Comparison of ENCODE assay signal across 8 mouse cellular contexts in the genomic region with DNA sequence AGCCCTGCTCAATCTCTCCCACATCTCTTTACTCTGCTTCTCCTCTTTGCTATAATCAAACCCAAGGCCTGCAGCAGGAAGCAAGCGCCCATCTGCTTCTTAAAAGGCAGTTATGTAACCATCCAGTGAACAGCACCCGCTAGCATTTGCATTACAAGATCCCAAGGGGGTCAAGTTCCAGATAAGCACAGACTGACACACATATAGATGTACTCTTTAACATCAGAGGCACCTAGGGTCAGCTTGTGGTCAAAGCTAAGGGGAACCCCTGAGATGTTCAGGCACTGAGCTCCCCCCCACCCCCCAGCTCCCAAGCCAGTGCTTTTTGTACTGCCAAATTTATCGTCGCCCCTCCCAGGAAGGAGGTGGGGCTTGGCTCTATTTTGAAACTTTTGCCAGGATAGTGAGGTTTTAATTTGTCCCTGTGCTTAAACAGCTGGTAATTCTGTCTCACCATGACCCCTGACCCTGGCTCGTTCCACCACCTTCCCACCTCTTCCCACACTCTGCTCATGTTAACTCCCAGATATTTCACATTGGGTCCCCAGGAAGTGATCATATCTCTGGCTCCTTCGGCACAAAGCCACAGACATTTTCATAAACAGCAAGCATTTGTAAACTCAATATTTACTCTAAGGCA. TPM values are rescaled to one million over a fixed set of nuclear protein-coding genes. Genes with fewer than 3 reads are reported as not detected.
DNase-seq lines count a peak whose midpoint lies in the region; ATAC-seq and TF ChIP-seq lines count a peak whose summit lies in the region.
"Had no signal": no experiment of that assay in that cellular context is flagged by ENCODE, and none has a peak within 500 bp of the region (broad histone marks: within the 10 kb centered on the region; RNA-seq: fewer than 3 reads in every experiment).

No protein-coding gene starts in this region.

- peak; percentile 9 for DNase-seq in 3T3-L1 (ENCODE audit: low read depth, low spot score)
- peak; percentile 25 for DNase-seq in CD4-positive helper T cell, adult 2 months (ENCODE audit: low read depth, low spot score)
- peak; percentile 59 to 81 for DNase-seq in frontal cortex, postnatal 36 days (ENCODE audit: low spot score in 2 of 2)
- peak; percentile 71 to 72 for DNase-seq in layer of hippocampus, adult 8-10 months (ENCODE audit: low spot score in 2 of 2)
- peak; percentile 95 for DNase-seq in lung, postnatal 0 days (ENCODE audit: low spot score)
- no peak for DNase-seq in cerebellum, postnatal 25 days

- no peaks in the 10 kb centered on the region for H3K36me3 ChIP-seq in lung, postnatal 0 days (ENCODE audit: insufficient read depth, low read length)
- no peaks in the 10 kb centered on the region for H3K36me3 ChIP-seq in stomach, embryonic 15.5 days
- H3K36me3 ChIP-seq: heart, embryonic 13.5 days had no signal

- H3K4me2 ChIP-seq in lung, postnatal 0 days (replicated peaks; ENCODE audit: low read depth, low read length), result 0 out of 2 replicates have a peak overlapping the region, but pooled peaks have one; percentile 3
- peak overlapping the region; percentile 11; the same call in 1 of the 2 replicates for H3K4me2 ChIP-seq in stomach, embryonic 15.5 days
- H3K4me2 ChIP-seq: heart, embryonic 13.5 days had no signal

- peak; percentile 99 for TF ChIP-seq EP300 in lung, postnatal 0 days (IDR thresholded peaks at IDR 0.05)

- ATAC-seq in lung, postnatal 0 days, result peak; percentile 74
- ATAC-seq in stomach, embryonic 15.5 days (ENCODE audit: insufficient read depth, low FRiP score, low read depth), result 0 out of 2 replicates have a peak, but pooled peaks have one; percentile 5

- H3K27me3 ChIP-seq in lung, postnatal 0 days (replicated peaks; ENCODE audit: insufficient read depth, low read length), result no peaks in the 10 kb centered on the region
- H3K27me3 ChIP-seq in stomach, embryonic 15.5 days (replicated peaks), result no peaks in the 10 kb centered on the region
- H3K27me3 ChIP-seq: heart, embryonic 13.5 days had no signal

- TF ChIP-seq CTCF in lung, postnatal 0 days (IDR thresholded peaks at IDR 0.05), result no peak

- H3K4me3 ChIP-seq in lung, postnatal 0 days (ENCODE audit: low read depth, low read length), result no peak overlapping the region
- H3K4me3 ChIP-seq in stomach, embryonic 15.5 days (replicated peaks), result no peak overlapping the region
- H3K4me3 ChIP-seq: heart, embryonic 13.5 days had no signal

- 20% methylated on average over 6 of the region's 6 CpGs for WGBS in lung, postnatal 0 days
- 36% methylated on average over 6 of the region's 6 CpGs for WGBS in stomach, embryonic 15.5 days

- H3K4me1 ChIP-seq in lung, postnatal 0 days (ENCODE audit: insufficient read depth, low read depth, low read length), result peaks cover 27% of the 10 kb centered on the region; the same call in 1 of the 2 replicates
- H3K4me1 ChIP-seq in stomach, embryonic 15.5 days, result peaks cover 9% of the 10 kb centered on the region

- H3K9ac ChIP-seq in lung, postnatal 0 days (replicated peaks; ENCODE audit: low read depth), result no peak overlapping the region
- H3K9ac ChIP-seq in stomach, embryonic 15.5 days, result no peak overlapping the region
- H3K9ac ChIP-seq: heart, embryonic 13.5 days had no signal

- H3K27ac ChIP-seq in lung, postnatal 0 days (ENCODE audit: low read length), result peak overlapping the region; percentile 78
- peak overlapping the region; percentile 70 for H3K27ac ChIP-seq in stomach, embryonic 15.5 days
- H3K27ac ChIP-seq: heart, embryonic 13.5 days had no signal

- H3K9me3 ChIP-seq in lung, postnatal 0 days (ENCODE audit: low read length), result no peaks in the 10 kb centered on the region
- H3K9me3 ChIP-seq in stomach, embryonic 15.5 days, result no peaks in the 10 kb centered on the region
- H3K9me3 ChIP-seq: heart, embryonic 13.5 days had no signal

RNA-seq across cellular contexts. Expression of a gene that starts 7.1 kb away (rescaled TPM):
- total RNA-seq in layer of hippocampus, adult 8-10 months (2022), result 100 to 1,000 TPM; 140 to 151 (median 146) TPM
- 580 and 606 TPM in 2 replicates for polyA plus RNA-seq in lung, postnatal 0 days (2015; fragmentation: Nextera tagmentation; extraction: Ambion mirVana)
- 196 and 206 TPM in 2 replicates for polyA plus RNA-seq in stomach, embryonic 15.5 days (2015; fragmentation: Nextera tagmentation; extraction: Ambion mirVana)

RNA-seq across cellular contexts. Expression of a gene that starts 32.2 kb away (rescaled TPM):
- total RNA-seq in layer of hippocampus, adult 8-10 months (2022), result 1 to 10 TPM; 4.9 to 8.7 (median 7.0) TPM
- 5.8 and 6.4 TPM in 2 replicates for polyA plus RNA-seq in lung, postnatal 0 days (2015; fragmentation: Nextera tagmentation; extraction: Ambion mirVana)
- 2.3 and 3.6 TPM in 2 replicates for polyA plus RNA-seq in stomach, embryonic 15.5 days (2015; fragmentation: Nextera tagmentation; extraction: Ambion mirVana)

RNA-seq across cellular contexts. Expression of a gene that starts 40.8 kb away (rescaled TPM):
- total RNA-seq in layer of hippocampus, adult 8-10 months (2022), result 10 to 100 TPM; 68.7 to 83.4 (median 75.2) TPM
- 39.1 and 42.1 TPM in 2 replicates for polyA plus RNA-seq in lung, postnatal 0 days (2015; fragmentation: Nextera tagmentation; extraction: Ambion mirVana)
- 46.7 and 48.9 TPM in 2 replicates for polyA plus RNA-seq in stomach, embryonic 15.5 days (2015; fragmentation: Nextera tagmentation; extraction: Ambion mirVana)

RNA-seq across cellular contexts. Expression of a gene that starts 41.2 kb away (rescaled TPM):
- 10 to 100 TPM; 14.9 to 27.6 (median 19.2) TPM for total RNA-seq in layer of hippocampus, adult 8-10 months (2022)
- 1.4 and 1.6 TPM in 2 replicates for polyA plus RNA-seq in lung, postnatal 0 days (2015; fragmentation: Nextera tagmentation; extraction: Ambion mirVana)
- polyA plus RNA-seq in stomach, embryonic 15.5 days (2015; fragmentation: Nextera tagmentation; extraction: Ambion mirVana), result 1.4 TPM in 2 replicates

RNA-seq across cellular contexts. Expression of a gene that starts 41.2 kb away (rescaled TPM):
- 1 to 10 TPM in 1 of 4 experiments, not detected in 3; 1.5 TPM for total RNA-seq in layer of hippocampus, adult 8-10 months (2022)
- polyA plus RNA-seq in lung, postnatal 0 days (2015; fragmentation: Nextera tagmentation; extraction: Ambion mirVana), result not detected in 2 replicates
- polyA plus RNA-seq in stomach, embryonic 15.5 days (2015; fragmentation: Nextera tagmentation; extraction: Ambion mirVana), result not detected in 2 replicates
- polyA plus RNA-seq: heart, embryonic 13.5 days had no signal

Comparison
In these comparisons a context has a peak if more than half of its experiments do, and no peak if none do; other contexts are left out.
1. DNase-seq: peak in 3T3-L1 (single experiment), CD4-positive helper T cell, adult 2 months (single experiment), frontal cortex, postnatal 36 days (2 of 2), layer of hippocampus, adult 8-10 months (2 of 2) and lung, postnatal 0 days (single experiment); none in cerebellum, postnatal 25 days (0 of 2).